Mouse (Mus musculus) thymus, postnatal 36 days (tissue): ENCODE measurements around the gene Pla2g16.

Experiments used
- DNase-seq, 2 experiments: peaks; one replicate each; pipeline ENCODE4 v3.0.0; 2022; ENCODE audit warnings: mixed read lengths in 2 of 2

Pla2g16 gene

GRCm38 (mm10) chr19:7616231-7616930 lies 59.1 kb downstream of the Pla2g16 start:
- DNase-seq: no peak

GRCm38 (mm10) chr19:7617085-7617484 lies 59.8 kb downstream of the Pla2g16 start:
- no peak for DNase-seq

GRCm38 (mm10) chr19:7617696-7618095 lies 60.4 kb downstream of the Pla2g16 start:
- peak; percentile 19 to 30 for DNase-seq

GRCm38 (mm10) chr19:7633021-7633420 lies 75.8 kb downstream of the Pla2g16 start:
- no peak for DNase-seq

GRCm38 (mm10) chr19:7633786-7634185 lies 76.5 kb downstream of the Pla2g16 start:
- DNase-seq: no peak
